Mouse (Mus musculus): ENCODE measurements at regions not wholly inside any gene's neighbourhood (a gene's known extent, or its start where the extent isn't known, plus 50 kb on each side); places are given as distances from the start of the nearest gene placed in this dataset.
A peak's percentile ranks its signal among the peaks of the same experiment; 100 is the strongest.

- Histone ChIP-seq H3K36me3 (ENCODE audit: control insufficient read depth, insufficient read depth, low read length) (no peaks in the 10 kb centered on the region), H3K27me3 (replicated peaks; ENCODE audit: control insufficient read depth, insufficient read depth, low read length) (no peaks in the 10 kb centered on the region), H3K4me3 (ENCODE audit: insufficient read depth, low read depth, low read length) (no peak overlapping the region), H3K4me1 (ENCODE audit: control insufficient read depth, insufficient read depth, low read length) (0 out of 2 replicates have a peak, but pooled peaks cover 2% of the 10 kb centered on the region), H3K27ac (ENCODE audit: insufficient read depth, low read depth, low read length) (no peak overlapping the region)
- TF ChIP-seq CTCF (conservative IDR thresholded peaks at IDR 0.05; ENCODE audit: insufficient read depth, insufficient read length, low read depth, low read length) (no peak), POLR2A (IDR thresholded peaks at IDR 0.05; ENCODE audit: low read depth, low read length) (no peak)
- no peak for DNase-seq
Measured at GRCm38 (mm10) chr14:46296275-46296674, 82.9 kb upstream of the Gm15217 start.

DNA sequence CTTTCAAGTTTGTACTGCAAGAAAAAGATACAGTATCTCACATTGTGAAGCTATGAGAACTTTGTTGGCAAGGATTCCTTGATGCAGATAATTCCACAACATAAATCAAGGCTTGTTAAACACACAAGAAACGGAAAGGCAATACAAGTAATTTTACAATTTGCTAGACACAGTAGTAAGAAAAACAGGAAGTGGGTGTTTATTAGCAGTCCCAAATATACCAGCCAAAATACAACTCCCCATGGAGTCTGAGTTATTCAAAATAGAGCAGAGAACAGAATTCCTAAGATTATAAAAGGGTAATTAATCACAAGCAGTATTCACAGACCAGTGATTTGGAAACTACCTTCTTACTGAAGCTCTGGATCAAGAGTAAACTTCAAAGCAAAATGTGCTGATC, 78.7 kb upstream of the Gm15217 start:
- WGBS = 15% methylated on average over 1 of the region's 1 CpGs
- DNase-seq = peak; percentile 63

DNA sequence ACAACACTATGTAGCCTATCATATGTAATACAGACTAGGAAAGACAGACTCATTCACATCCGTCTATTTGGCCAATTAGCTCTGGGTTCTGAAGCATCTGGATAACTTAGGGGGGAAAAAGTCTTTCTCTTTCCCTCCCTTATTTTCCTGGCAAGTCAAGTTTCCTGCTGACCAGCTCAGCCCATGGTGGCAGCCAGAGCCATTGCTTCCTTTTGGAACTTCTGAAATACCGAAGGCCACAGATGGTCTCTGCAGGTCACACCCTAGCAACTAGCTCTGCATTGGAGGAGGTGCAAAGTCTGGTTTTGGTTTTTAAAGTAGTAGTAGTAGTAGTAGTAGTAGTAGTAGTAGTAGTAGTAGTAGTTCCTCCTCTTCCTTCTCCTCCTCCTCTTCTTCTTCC, 76.6 kb upstream of the Gm15217 start:
- DNase-seq = no peak
- H3K27me3 ChIP-seq (replicated peaks; ENCODE audit: control insufficient read depth, insufficient read depth, low read length) = no peaks in the 10 kb centered on the region
- TF ChIP-seq CTCF (conservative IDR thresholded peaks at IDR 0.05; ENCODE audit: insufficient read depth, insufficient read length, low read depth, low read length) (no peak), POLR2A (IDR thresholded peaks at IDR 0.05; ENCODE audit: low read depth, low read length) (no peak)
- no peak overlapping the region for H3K4me3 ChIP-seq (ENCODE audit: insufficient read depth, low read depth, low read length)
- no peaks in the 10 kb centered on the region for H3K36me3 ChIP-seq (ENCODE audit: control insufficient read depth, insufficient read depth, low read length)
- no peak overlapping the region for H3K27ac ChIP-seq (ENCODE audit: insufficient read depth, low read depth, low read length)
- WGBS = 79% methylated on average over 2 of the region's 2 CpGs
- H3K4me1 ChIP-seq (ENCODE audit: control insufficient read depth, insufficient read depth, low read length) = 0 out of 2 replicates have a peak, but pooled peaks cover 2% of the 10 kb centered on the region

More for the DNA sequence above, 78.7 kb upstream of the Gm15217 start:
- TF ChIP-seq POLR2A (IDR thresholded peaks at IDR 0.05; ENCODE audit: low read depth, low read length) = no peak
- TF ChIP-seq CTCF (conservative IDR thresholded peaks at IDR 0.05; ENCODE audit: insufficient read depth, insufficient read length, low read depth, low read length) = no peak
- Histone ChIP-seq H3K36me3 (ENCODE audit: control insufficient read depth, insufficient read depth, low read length) (no peaks in the 10 kb centered on the region), H3K27me3 (replicated peaks; ENCODE audit: control insufficient read depth, insufficient read depth, low read length) (no peaks in the 10 kb centered on the region), H3K4me3 (ENCODE audit: insufficient read depth, low read depth, low read length) (no peak overlapping the region), H3K4me1 (ENCODE audit: control insufficient read depth, insufficient read depth, low read length) (0 out of 2 replicates have a peak, but pooled peaks cover 2% of the 10 kb centered on the region), H3K27ac (ENCODE audit: insufficient read depth, low read depth, low read length) (no peak overlapping the region; the same call in 1 of the 2 replicates)

DNA sequence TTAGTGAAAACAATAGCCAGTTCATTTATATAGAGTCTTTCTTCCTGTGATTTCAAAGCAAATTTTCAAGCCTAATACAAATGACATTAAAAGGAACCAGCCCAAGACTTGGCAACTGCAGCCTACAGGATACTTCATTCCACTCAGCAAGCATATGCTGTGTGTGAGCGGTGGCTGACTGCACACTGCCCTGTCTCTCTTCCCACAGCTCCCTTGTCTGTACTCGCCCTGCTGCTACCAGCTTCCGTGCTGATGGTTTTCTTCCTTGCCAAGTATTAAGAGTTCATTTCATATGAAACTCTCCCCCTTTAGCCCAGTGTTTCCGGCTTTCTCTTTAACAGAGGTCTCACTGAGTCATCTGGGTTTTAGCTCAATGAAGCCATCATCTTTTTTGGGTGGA, 73.9 kb upstream of the Gm15217 start:
- Histone ChIP-seq H3K27ac (ENCODE audit: insufficient read depth, low read depth, low read length) (no peak overlapping the region), H3K36me3 (ENCODE audit: control insufficient read depth, insufficient read depth, low read length) (no peaks in the 10 kb centered on the region), H3K4me1 (ENCODE audit: control insufficient read depth, insufficient read depth, low read length) (no peaks in the 10 kb centered on the region), H3K27me3 (replicated peaks; ENCODE audit: control insufficient read depth, insufficient read depth, low read length) (no peaks in the 10 kb centered on the region), H3K4me3 (ENCODE audit: insufficient read depth, low read depth, low read length) (no peak overlapping the region)
- no peak for DNase-seq
- 72% methylated on average over 4 of the region's 4 CpGs for WGBS
- TF ChIP-seq CTCF (conservative IDR thresholded peaks at IDR 0.05; ENCODE audit: insufficient read depth, insufficient read length, low read depth, low read length) = no peak
- TF ChIP-seq POLR2A (IDR thresholded peaks at IDR 0.05; ENCODE audit: low read depth, low read length) = no peak

- 82% methylated on average over 4 of the region's 4 CpGs for WGBS
- Histone ChIP-seq H3K27ac (ENCODE audit: insufficient read depth, low read depth, low read length) (no peak overlapping the region), H3K4me3 (ENCODE audit: insufficient read depth, low read depth, low read length) (no peak overlapping the region), H3K4me1 (ENCODE audit: control insufficient read depth, insufficient read depth, low read length) (no peaks in the 10 kb centered on the region; the same call in 1 of the 2 replicates), H3K36me3 (ENCODE audit: control insufficient read depth, insufficient read depth, low read length) (no peaks in the 10 kb centered on the region), H3K27me3 (replicated peaks; ENCODE audit: control insufficient read depth, insufficient read depth, low read length) (no peaks in the 10 kb centered on the region)
- TF ChIP-seq POLR2A (IDR thresholded peaks at IDR 0.05; ENCODE audit: low read depth, low read length) = no peak
- TF ChIP-seq CTCF (conservative IDR thresholded peaks at IDR 0.05; ENCODE audit: insufficient read depth, insufficient read length, low read depth, low read length) = no peak
- peak; percentile 6 for DNase-seq
Measured at GRCm38 (mm10) chr14:46313064-46313463, 66.2 kb upstream of the Gm15217 start.

- Histone ChIP-seq H3K36me3 (ENCODE audit: control insufficient read depth, insufficient read depth, low read length) (no peaks in the 10 kb centered on the region), H3K4me3 (ENCODE audit: insufficient read depth, low read depth, low read length) (no peak overlapping the region), H3K27ac (ENCODE audit: insufficient read depth, low read depth, low read length) (no peak overlapping the region), H3K4me1 (ENCODE audit: control insufficient read depth, insufficient read depth, low read length) (no peaks in the 10 kb centered on the region; the same call in 1 of the 2 replicates), H3K27me3 (replicated peaks; ENCODE audit: control insufficient read depth, insufficient read depth, low read length) (no peaks in the 10 kb centered on the region)
- no peak for DNase-seq
- TF ChIP-seq CTCF (conservative IDR thresholded peaks at IDR 0.05; ENCODE audit: insufficient read depth, insufficient read length, low read depth, low read length) = no peak
- TF ChIP-seq POLR2A (IDR thresholded peaks at IDR 0.05; ENCODE audit: low read depth, low read length) = no peak
- 83% methylated on average over 5 of the region's 5 CpGs for WGBS
Measured at GRCm38 (mm10) chr14:46316521-46316920, 62.7 kb upstream of the Gm15217 start.

GRCm38 (mm10) chr14:46317406-46318045, 61.7 kb upstream of the Gm15217 start:
- TF ChIP-seq CTCF (conservative IDR thresholded peaks at IDR 0.05; ENCODE audit: insufficient read depth, insufficient read length, low read depth, low read length) (no peak), POLR2A (IDR thresholded peaks at IDR 0.05; ENCODE audit: low read depth, low read length) (no peak)
- peak; percentile 49 for DNase-seq
- no peaks in the 10 kb centered on the region for H3K27me3 ChIP-seq (replicated peaks; ENCODE audit: control insufficient read depth, insufficient read depth, low read length)
- H3K4me3 ChIP-seq (ENCODE audit: insufficient read depth, low read depth, low read length) = no peak overlapping the region
- no peaks in the 10 kb centered on the region; the same call in 1 of the 2 replicates for H3K4me1 ChIP-seq (ENCODE audit: control insufficient read depth, insufficient read depth, low read length)
- 49% methylated on average over 16 of the region's 16 CpGs for whole genome bisulfite sequencing
- H3K36me3 ChIP-seq (ENCODE audit: control insufficient read depth, insufficient read depth, low read length) = no peaks in the 10 kb centered on the region
- no peak overlapping the region for H3K27ac ChIP-seq (ENCODE audit: insufficient read depth, low read depth, low read length)

All from kidney, adult 2 months (tissue).